Mouse (Mus musculus): ENCODE data around the gene Rbms3. TPM values are rescaled to one million over a fixed set of nuclear protein-coding genes. Genes with fewer than 3 reads are reported as not detected.
A peak's percentile ranks its signal among the peaks of the same experiment; 100 is the strongest.

Rbms3 gene
- polyA plus RNA-seq, 1 experiment from 2014 or later, result 13.1 TPM

- peak overlapping the region; percentile 54 for H3K4me2 ChIP-seq (replicated peaks; ENCODE audit: low read depth)
- ATAC-seq, result peak; percentile 82
- peak overlapping the region; percentile 61 for H3K27ac ChIP-seq (ENCODE audit: low read depth, low read length)
- H3K4me3 ChIP-seq (ENCODE audit: low read depth, low read length), result no peak overlapping the region
- TF ChIP-seq CTCF (IDR thresholded peaks at IDR 0.05; ENCODE audit: low read depth), result peak; percentile 37
- H3K27me3 ChIP-seq (replicated peaks; ENCODE audit: control insufficient read depth, insufficient read depth, low read length), result no peaks in the 10 kb centered on the region
- H3K9ac ChIP-seq (ENCODE audit: low read depth, low read length), result no peak overlapping the region
- H3K36me3 ChIP-seq (ENCODE audit: control insufficient read depth, insufficient read depth), result no peaks in the 10 kb centered on the region
- no peaks in the 10 kb centered on the region for H3K9me3 ChIP-seq (ENCODE audit: control insufficient read depth)
- peaks cover 3% of the 10 kb centered on the region; the same call in 1 of the 2 replicates for H3K4me1 ChIP-seq (replicated peaks; ENCODE audit: control insufficient read depth, insufficient read depth, low read length)
- WGBS, result 31% methylated on average over 2 of the region's 2 CpGs
These were observed 611.0 kb downstream of the Rbms3 start for GRCm38 (mm10) chr9:117018741-117019163.

- no peaks in the 10 kb centered on the region for H3K36me3 ChIP-seq (ENCODE audit: control insufficient read depth, insufficient read depth)
- no peak overlapping the region for H3K9ac ChIP-seq (ENCODE audit: low read depth, low read length)
- H3K4me1 ChIP-seq (replicated peaks; ENCODE audit: control insufficient read depth, insufficient read depth, low read length), result peaks cover 3% of the 10 kb centered on the region; the same call in 1 of the 2 replicates
- no peaks in the 10 kb centered on the region for H3K27me3 ChIP-seq (replicated peaks; ENCODE audit: control insufficient read depth, insufficient read depth, low read length)
- H3K9me3 ChIP-seq (ENCODE audit: control insufficient read depth), result no peaks in the 10 kb centered on the region
- H3K4me2 ChIP-seq (replicated peaks; ENCODE audit: low read depth), result peak overlapping the region; percentile 54
- H3K4me3 ChIP-seq (ENCODE audit: low read depth, low read length), result no peak overlapping the region
- peak overlapping the region; percentile 61 for H3K27ac ChIP-seq (ENCODE audit: low read depth, low read length)
- WGBS, result 35% methylated on average over 12 of the region's 12 CpGs
- ATAC-seq, result 0 out of 2 replicates have a peak, but pooled peaks have one; percentile 11
- TF ChIP-seq CTCF (IDR thresholded peaks at IDR 0.05; ENCODE audit: low read depth), result no peak
These were observed 611.4 kb downstream of the Rbms3 start for GRCm38 (mm10) chr9:117018301-117018700.

- peak; percentile 88 for ATAC-seq
- 74% methylated on average over 9 of the region's 9 CpGs for WGBS
- Histone ChIP-seq H3K9ac (ENCODE audit: low read depth, low read length) (no peak overlapping the region), H3K4me2 (replicated peaks; ENCODE audit: low read depth) (no peak overlapping the region), H3K4me3 (ENCODE audit: low read depth, low read length) (no peak overlapping the region), H3K36me3 (ENCODE audit: control insufficient read depth, insufficient read depth) (no peaks in the 10 kb centered on the region), H3K9me3 (ENCODE audit: control insufficient read depth) (no peaks in the 10 kb centered on the region), H3K27me3 (replicated peaks; ENCODE audit: control insufficient read depth, insufficient read depth, low read length) (no peaks in the 10 kb centered on the region), H3K27ac (ENCODE audit: low read depth, low read length) (peak overlapping the region; percentile 3), H3K4me1 (replicated peaks; ENCODE audit: control insufficient read depth, insufficient read depth, low read length) (peaks cover 3% of the 10 kb centered on the region; the same call in 1 of the 2 replicates)
- no peak for TF ChIP-seq CTCF (IDR thresholded peaks at IDR 0.05; ENCODE audit: low read depth)
These were observed 613.0 kb downstream of the Rbms3 start for GRCm38 (mm10) chr9:117016605-117017319.

DNA sequence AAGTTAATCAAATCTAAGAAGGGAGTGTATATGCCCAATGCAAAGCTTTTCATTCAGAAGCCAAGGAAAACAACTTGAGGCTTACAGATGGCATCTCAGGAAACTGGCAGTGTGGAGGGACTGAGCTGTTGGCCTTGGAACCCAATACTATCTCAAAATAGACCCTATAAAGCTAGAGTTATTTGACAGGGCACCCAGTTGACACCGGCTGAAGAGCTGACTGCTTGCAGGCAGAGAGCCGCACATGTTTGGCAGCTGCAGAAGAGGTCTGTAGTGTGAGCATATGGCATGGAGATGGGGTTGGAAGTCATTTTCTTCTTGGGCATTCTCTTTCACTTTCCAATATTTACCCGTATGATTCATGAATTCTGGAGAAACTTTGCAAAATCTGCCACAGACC lies 616.3 kb downstream of the Rbms3 start:
- Histone ChIP-seq H3K4me1 (replicated peaks; ENCODE audit: control insufficient read depth, insufficient read depth, low read length) (no peaks in the 10 kb centered on the region; the same call in 1 of the 2 replicates), H3K4me2 (replicated peaks; ENCODE audit: low read depth) (no peak overlapping the region), H3K36me3 (ENCODE audit: control insufficient read depth, insufficient read depth) (no peaks in the 10 kb centered on the region), H3K9me3 (ENCODE audit: control insufficient read depth) (no peaks in the 10 kb centered on the region), H3K9ac (ENCODE audit: low read depth, low read length) (no peak overlapping the region), H3K4me3 (ENCODE audit: low read depth, low read length) (no peak overlapping the region), H3K27ac (ENCODE audit: low read depth, low read length) (no peak overlapping the region), H3K27me3 (replicated peaks; ENCODE audit: control insufficient read depth, insufficient read depth, low read length) (no peaks in the 10 kb centered on the region)
- TF ChIP-seq CTCF (IDR thresholded peaks at IDR 0.05; ENCODE audit: low read depth), result no peak
- no peak for ATAC-seq
- 87% methylated on average over 3 of the region's 3 CpGs for WGBS

DNA sequence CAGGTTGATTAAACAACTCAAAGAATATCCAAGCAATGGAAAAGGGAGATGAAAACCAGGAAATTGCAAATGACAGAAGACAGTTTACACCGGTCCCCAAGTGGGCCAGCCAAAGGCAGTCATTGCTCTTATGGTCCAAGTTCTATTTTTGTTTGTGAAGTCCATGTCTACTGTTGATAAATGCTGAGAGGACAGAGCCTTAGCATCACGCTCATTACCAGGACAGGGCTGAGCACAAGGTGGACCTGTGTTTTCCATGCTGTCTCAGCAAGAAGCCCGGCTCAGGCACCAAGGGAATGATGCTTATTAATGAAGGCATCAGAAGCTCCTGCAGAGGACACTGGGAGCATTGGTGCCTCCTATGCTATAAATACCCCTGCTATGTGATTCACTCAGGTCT lies 618.9 kb downstream of the Rbms3 start:
- Histone ChIP-seq H3K9me3 (ENCODE audit: control insufficient read depth) (no peaks in the 10 kb centered on the region), H3K9ac (ENCODE audit: low read depth, low read length) (no peak overlapping the region), H3K4me2 (replicated peaks; ENCODE audit: low read depth) (no peak overlapping the region), H3K27ac (ENCODE audit: low read depth, low read length) (no peak overlapping the region), H3K4me3 (ENCODE audit: low read depth, low read length) (no peak overlapping the region), H3K36me3 (ENCODE audit: control insufficient read depth, insufficient read depth) (no peaks in the 10 kb centered on the region), H3K4me1 (replicated peaks; ENCODE audit: control insufficient read depth, insufficient read depth, low read length) (no peaks in the 10 kb centered on the region), H3K27me3 (replicated peaks; ENCODE audit: control insufficient read depth, insufficient read depth, low read length) (no peaks in the 10 kb centered on the region)
- WGBS, result 91% methylated on average over 3 of the region's 3 CpGs
- TF ChIP-seq CTCF (IDR thresholded peaks at IDR 0.05; ENCODE audit: low read depth), result no peak
- no peak for ATAC-seq

DNA sequence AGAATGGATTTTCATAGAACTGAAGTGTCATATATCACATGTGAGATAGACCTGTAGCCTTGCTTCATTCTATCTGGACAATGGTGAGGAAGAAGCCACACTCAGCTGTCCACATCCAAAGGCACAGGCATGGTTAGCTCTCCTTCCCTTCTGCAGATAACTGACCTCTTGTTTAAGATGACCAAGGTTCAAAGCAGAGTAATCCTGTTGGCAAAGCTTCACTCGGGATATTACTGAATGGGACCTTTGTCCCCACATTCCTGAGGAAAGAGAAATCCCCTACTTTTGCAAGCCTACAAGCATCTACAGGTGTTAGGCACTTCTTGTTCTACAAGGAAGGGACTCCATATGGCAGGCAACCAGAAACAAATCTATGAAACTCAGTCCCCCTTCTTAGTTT lies 621.5 kb downstream of the Rbms3 start:
- no peaks in the 10 kb centered on the region for H3K27me3 ChIP-seq (replicated peaks; ENCODE audit: control insufficient read depth, insufficient read depth, low read length)
- no peaks in the 10 kb centered on the region for H3K36me3 ChIP-seq (ENCODE audit: control insufficient read depth, insufficient read depth)
- H3K27ac ChIP-seq (ENCODE audit: low read depth, low read length), result no peak overlapping the region
- no peak for TF ChIP-seq CTCF (IDR thresholded peaks at IDR 0.05; ENCODE audit: low read depth)
- H3K4me3 ChIP-seq (ENCODE audit: low read depth, low read length), result no peak overlapping the region
- no peak overlapping the region for H3K9ac ChIP-seq (ENCODE audit: low read depth, low read length)
- H3K4me2 ChIP-seq (replicated peaks; ENCODE audit: low read depth), result no peak overlapping the region
- H3K4me1 ChIP-seq (replicated peaks; ENCODE audit: control insufficient read depth, insufficient read depth, low read length), result no peaks in the 10 kb centered on the region
- peak; percentile 68 for ATAC-seq
- 40% methylated on average over 1 of the region's 1 CpGs for whole genome bisulfite sequencing
- no peaks in the 10 kb centered on the region for H3K9me3 ChIP-seq (ENCODE audit: control insufficient read depth)
